Mouse (Mus musculus) hindbrain, embryonic 11.5 days (tissue): Measurements from ENCODE around the gene Slc9a4. TPM values are rescaled to one million over a fixed set of nuclear protein-coding genes. Genes with fewer than 3 reads are reported as not detected.

ENCODE experiments used
- ATAC-seq: fragments of 200-750 bp; cut with Nextera tagmentation; 2 replicates; pipeline ENCODE4 v1.8.0; 2017; ENCODE audit warnings: mild to moderate bottlenecking, moderate TSS enrichment, moderate library complexity; ENCODE audit not compliant: low FRiP score
- DNase-seq: peaks from one replicate; pipeline ENCODE4 v3.0.0-alpha.2; 2015; ENCODE audit warnings: low spot score
- H3K27ac ChIP-seq: fragments of 300-500 bp; sonication (generic); 2 replicates; pipeline ENCODE4 v1.5.1; 2014; ENCODE audit warnings: mild to moderate bottlenecking, low read depth, low read length
- H3K27me3 ChIP-seq: fragments of 300-500 bp; sonication (generic); 2 replicates; pipeline ENCODE4 v1.6.1; 2014; ENCODE audit warnings: mild to moderate bottlenecking, low read length, moderate library complexity, mixed read lengths; ENCODE audit not compliant: control insufficient read depth, insufficient read depth
- H3K36me3 ChIP-seq: fragments of 300-500 bp; sonication (generic); 2 replicates; pipeline ENCODE4 v1.6.1; 2014; ENCODE audit warnings: mild to moderate bottlenecking, low read length, moderate library complexity, mixed read lengths; ENCODE audit not compliant: control insufficient read depth, insufficient read depth
- H3K4me1 ChIP-seq: fragments of 300-500 bp; sonication (generic); replicated peaks from 2 replicates; pipeline ENCODE4 v1.6.1; 2014; ENCODE audit warnings: low read length, mixed read lengths; ENCODE audit not compliant: control insufficient read depth, insufficient read depth
- H3K4me2 ChIP-seq: fragments of 300-500 bp; sonication (generic); replicated peaks from 2 replicates; pipeline ENCODE4 v1.6.1; 2014; ENCODE audit warnings: mild to moderate bottlenecking, low read depth, low read length
- H3K4me3 ChIP-seq: fragments of 300-500 bp; sonication (generic); 2 replicates; pipeline ENCODE4 v1.5.1; 2014; ENCODE audit warnings: low read depth, low read length
- H3K9ac ChIP-seq: fragments of 300-500 bp; sonication (generic); 2 replicates; pipeline ENCODE4 v1.6.1; 2014; ENCODE audit warnings: low read depth, low read length
- H3K9me3 ChIP-seq: fragments of 300-500 bp; sonication (generic); 2 replicates; pipeline ENCODE4 v1.6.1; 2016; ENCODE audit warnings: low read length; ENCODE audit not compliant: control insufficient read depth
- WGBS: fragments of 180-500 bp; shearing (Covaris S2); extraction: QIAGEN DNeasy Blood & Tissue Kit; methylation state at CpG from one replicate; pipeline ENCODE4 v1.1.7; 2014; 5-methylcytosine and 5-hydroxymethylcytosine counted together
- polyA plus RNA-seq: library from polyadenylated mRNA; unstranded; fragments of >200 nt; fragmentation: Nextera tagmentation; extraction: Ambion mirVana; gene quantifications from 2 replicates; pipeline ENCODE4 v1.2.1, GENCODE M21; 2014

Slc9a4 gene
- polyA plus RNA-seq, 1 experiment from 2014 or later = not detected

DNA sequence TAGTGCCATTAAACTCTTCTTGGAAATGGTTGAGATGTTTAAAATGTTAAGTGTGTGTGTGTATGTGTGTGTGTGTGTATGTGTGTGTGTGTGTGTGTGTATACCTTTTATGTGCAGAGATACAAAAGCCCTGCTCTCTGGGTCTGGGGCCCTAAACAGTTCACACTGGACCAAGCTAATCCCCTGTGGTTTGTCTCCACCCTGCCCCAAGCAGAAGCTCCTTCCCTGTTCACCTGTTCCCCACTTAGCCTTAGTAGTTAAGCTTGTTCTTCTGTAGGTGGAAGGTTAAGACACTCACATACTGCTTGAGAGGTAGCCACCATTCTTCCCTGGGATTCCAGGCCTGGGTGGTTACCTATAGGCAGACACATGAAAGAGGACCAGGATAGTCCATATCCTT is 47.1 kb downstream of the Slc9a4 start:
- DNase-seq = no peak
- H3K4me2 ChIP-seq = no peak overlapping the region
- H3K9ac ChIP-seq = no peak overlapping the region
- H3K36me3 ChIP-seq = no peaks in the 10 kb centered on the region
- no peak overlapping the region for H3K4me3 ChIP-seq
- H3K4me1 ChIP-seq = no peaks in the 10 kb centered on the region
- no peaks in the 10 kb centered on the region for H3K27me3 ChIP-seq
- no peak for ATAC-seq
- H3K9me3 ChIP-seq = no peaks in the 10 kb centered on the region
- no peak overlapping the region for H3K27ac ChIP-seq

DNA sequence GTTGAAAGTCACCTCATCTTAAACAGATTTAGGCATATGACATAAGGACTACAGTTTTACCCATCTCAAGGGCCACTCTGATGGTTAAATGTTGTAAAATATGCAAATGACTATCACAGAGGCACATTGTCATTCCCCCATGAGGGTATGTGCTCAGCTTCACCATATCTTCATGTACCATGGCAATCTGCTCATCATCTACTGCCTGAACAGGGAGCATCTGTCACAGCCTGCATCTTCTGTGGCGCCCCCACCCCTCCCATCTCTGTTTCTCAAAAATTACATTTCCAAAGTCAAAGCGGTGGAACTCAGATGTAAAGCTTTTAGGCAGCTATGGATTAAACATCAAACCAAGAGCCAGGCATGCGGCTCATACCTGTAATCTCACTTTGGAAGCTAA is 48.6 kb downstream of the Slc9a4 start:
- Histone ChIP-seq H3K27me3 (no peaks in the 10 kb centered on the region), H3K4me1 (no peaks in the 10 kb centered on the region), H3K9me3 (no peaks in the 10 kb centered on the region), H3K9ac (no peak overlapping the region), H3K4me3 (no peak overlapping the region), H3K4me2 (no peak overlapping the region), H3K27ac (no peak overlapping the region), H3K36me3 (no peaks in the 10 kb centered on the region)
- DNase-seq (no peak), ATAC-seq (no peak)
- WGBS = 89% methylated on average over 3 of the region's 3 CpGs

DNA sequence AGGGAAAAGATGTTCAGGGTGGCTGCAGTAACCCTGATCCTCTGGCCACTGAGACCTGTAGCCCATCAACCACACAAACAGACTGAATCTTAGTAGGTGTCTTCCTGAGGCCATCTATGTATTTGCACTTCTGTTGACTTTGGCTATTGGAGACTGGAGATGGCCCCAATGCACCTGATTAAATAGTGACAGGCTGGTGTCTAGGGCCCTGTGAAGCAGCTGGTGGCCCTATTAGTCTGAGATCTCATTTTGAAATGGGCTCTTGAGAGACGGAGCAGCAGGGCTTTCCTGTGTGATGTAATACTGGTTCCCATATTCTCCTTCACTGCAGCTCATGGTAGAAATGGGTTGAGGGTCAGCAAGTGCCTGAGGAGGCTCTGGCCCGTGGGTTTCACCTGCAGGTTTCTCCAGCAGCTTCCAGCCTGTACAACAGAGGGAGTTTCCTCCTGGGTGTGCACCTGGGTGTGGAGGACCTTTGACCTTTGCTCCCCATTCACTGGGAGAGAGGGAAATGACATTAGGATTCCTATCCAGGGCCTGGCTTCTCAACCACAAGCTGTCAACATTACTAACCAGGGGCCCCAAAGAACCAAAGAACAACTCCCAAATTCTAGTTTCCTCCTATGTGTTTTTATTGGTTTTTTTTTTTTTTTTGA is 52.7 kb downstream of the Slc9a4 start:
- H3K4me3 ChIP-seq = no peak overlapping the region
- no peaks in the 10 kb centered on the region for H3K27me3 ChIP-seq
- no peak overlapping the region for H3K9ac ChIP-seq
- no peak for ATAC-seq
- 66% methylated on average over 2 of the region's 2 CpGs for WGBS
- no peak for DNase-seq
- no peaks in the 10 kb centered on the region for H3K36me3 ChIP-seq
- no peak overlapping the region for H3K27ac ChIP-seq
- H3K9me3 ChIP-seq = no peaks in the 10 kb centered on the region
- no peak overlapping the region for H3K4me2 ChIP-seq
- H3K4me1 ChIP-seq = no peaks in the 10 kb centered on the region

DNA sequence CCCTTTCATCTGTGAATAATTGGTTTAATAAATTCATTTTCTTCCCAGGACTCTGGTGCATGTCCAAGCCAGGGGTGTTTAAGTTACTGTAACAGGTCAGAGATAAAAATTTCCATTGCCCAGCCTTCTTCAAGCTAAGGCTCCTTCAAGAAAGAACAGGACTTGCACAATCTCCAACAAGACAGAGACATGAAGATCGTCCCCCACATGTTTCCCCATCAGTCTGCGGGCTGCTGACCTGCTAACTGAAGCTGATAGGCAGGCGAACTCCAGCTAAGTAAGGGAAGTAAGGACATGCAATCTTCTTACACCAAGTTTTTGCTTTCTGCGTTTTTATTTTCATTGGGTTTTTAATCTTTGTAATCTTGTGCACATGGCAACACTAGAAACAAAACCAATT is 54.7 kb downstream of the Slc9a4 start:
- Histone ChIP-seq H3K9ac (no peak overlapping the region), H3K4me2 (no peak overlapping the region), H3K4me1 (no peaks in the 10 kb centered on the region), H3K36me3 (no peaks in the 10 kb centered on the region), H3K9me3 (no peaks in the 10 kb centered on the region), H3K27me3 (no peaks in the 10 kb centered on the region), H3K27ac (no peak overlapping the region), H3K4me3 (no peak overlapping the region)
- DNase-seq (peak; percentile 7), ATAC-seq (no peak)
- WGBS = 69% methylated on average over 4 of the region's 4 CpGs

DNA sequence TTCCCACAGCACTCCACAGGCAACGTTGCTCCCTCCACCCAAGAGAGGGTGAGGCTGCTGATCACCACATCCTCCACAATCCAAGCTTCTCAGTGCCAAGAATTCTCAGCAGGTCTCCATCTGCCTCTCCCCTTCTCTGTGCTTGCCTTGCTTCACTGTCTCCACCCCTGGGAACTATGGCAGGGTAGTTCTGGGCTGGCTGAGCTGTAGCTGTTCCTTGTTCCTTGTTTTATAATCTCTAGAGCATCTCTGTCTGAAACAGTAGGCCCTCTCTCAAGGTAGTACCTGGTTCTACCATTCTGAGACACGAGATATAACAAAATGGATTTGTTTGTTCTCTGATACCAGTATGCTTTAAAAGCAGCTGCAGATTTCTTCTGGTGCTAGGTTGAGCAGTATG is 68.4 kb downstream of the Slc9a4 start:
- ATAC-seq = no peak
- Histone ChIP-seq H3K4me3 (no peak overlapping the region), H3K36me3 (no peaks in the 10 kb centered on the region), H3K27me3 (no peaks in the 10 kb centered on the region), H3K9me3 (no peaks in the 10 kb centered on the region), H3K4me1 (no peaks in the 10 kb centered on the region), H3K27ac (no peak overlapping the region), H3K4me2 (no peak overlapping the region), H3K9ac (no peak overlapping the region)
- 71% methylated on average over 2 of the region's 2 CpGs for WGBS
- DNase-seq = no peak

DNA sequence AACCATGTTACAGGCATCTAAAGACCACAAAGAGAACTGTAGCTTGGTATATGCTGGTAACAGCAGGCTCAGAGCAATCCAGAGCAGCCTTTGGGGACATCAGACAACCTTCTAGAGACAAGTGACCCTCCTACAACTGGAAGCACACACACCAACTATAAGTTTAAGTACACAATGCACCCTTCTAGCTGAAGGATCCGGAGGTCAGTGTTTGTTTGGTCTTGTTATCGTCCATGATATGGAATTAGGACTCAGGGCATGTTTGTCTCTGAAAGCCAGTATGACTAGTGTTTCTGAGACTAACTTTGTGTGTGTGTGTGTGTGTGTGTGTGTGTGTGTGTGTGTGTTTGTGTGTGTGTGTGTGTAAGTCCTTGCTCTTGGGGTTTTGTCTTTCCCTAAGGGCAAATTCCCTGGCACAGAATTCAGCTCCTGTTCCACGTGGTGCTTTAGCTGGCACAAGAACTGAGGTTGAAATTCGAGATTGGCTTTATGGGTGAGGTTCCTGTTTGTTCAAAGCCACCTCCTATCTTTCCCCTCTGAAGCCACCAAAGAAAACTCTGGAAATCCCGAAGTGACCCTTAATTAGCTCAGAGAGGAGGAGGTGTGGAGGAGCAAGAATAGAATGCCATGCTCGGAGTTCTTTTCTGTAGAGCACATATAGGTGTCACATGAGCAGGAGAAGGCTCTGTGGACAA is 71.1 kb downstream of the Slc9a4 start:
- no peaks in the 10 kb centered on the region for H3K27me3 ChIP-seq
- 79% methylated on average over 6 of the region's 6 CpGs for WGBS
- no peaks in the 10 kb centered on the region for H3K4me1 ChIP-seq
- ATAC-seq = no peak
- H3K9ac ChIP-seq = no peak overlapping the region
- no peaks in the 10 kb centered on the region for H3K9me3 ChIP-seq
- no peak for DNase-seq
- no peak overlapping the region for H3K27ac ChIP-seq
- H3K4me3 ChIP-seq = no peak overlapping the region
- no peak overlapping the region for H3K4me2 ChIP-seq
- no peaks in the 10 kb centered on the region for H3K36me3 ChIP-seq

DNA sequence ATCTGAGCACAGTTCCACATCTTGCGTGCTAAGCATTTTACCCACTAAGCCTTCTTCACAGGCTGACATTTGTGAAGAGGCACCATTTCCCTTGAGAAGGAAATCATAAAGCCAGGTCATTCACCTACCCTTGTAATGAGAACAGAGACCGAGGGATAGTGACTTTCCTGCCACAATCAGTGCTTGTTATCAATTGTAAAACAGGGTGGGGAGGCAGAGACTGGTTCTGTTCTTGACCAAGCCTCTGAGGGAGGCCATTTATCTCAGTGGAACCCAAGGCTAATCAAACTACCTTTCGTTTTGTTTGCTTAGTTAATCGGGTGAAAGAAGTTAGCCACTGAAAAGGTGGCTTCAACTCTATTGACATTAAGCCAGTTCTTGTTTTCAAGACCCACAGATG is 77.2 kb downstream of the Slc9a4 start:
- ATAC-seq (no peak), DNase-seq (no peak)
- Histone ChIP-seq H3K9ac (no peak overlapping the region), H3K27ac (no peak overlapping the region), H3K4me2 (no peak overlapping the region), H3K36me3 (no peaks in the 10 kb centered on the region), H3K4me3 (no peak overlapping the region), H3K4me1 (no peaks in the 10 kb centered on the region), H3K9me3 (no peaks in the 10 kb centered on the region), H3K27me3 (no peaks in the 10 kb centered on the region)
- 84% methylated on average over 4 of the region's 4 CpGs for WGBS

DNA sequence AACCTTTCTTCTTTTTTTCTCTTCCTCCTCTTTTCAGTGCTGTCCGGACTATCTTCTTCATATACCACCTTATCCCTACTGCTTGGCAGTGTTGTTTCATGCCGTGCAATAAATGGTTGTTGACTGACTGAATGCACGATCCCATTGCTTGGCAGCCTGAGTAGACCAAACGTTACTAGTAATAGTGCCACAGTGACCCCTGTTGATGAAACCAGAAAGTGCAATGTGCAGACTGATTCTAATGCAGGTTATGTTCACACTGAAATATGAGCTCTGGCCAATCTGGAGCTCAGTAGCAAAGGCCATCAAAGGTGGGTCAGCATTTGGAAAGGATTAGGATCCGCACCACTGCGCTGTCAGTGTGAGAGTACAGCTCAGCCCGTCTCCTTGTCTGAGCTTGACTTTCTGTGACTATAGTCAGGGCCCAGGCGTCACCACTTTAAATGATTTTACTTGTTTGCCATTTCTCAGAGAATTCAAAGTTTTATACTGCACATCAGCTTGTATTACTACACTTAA is 78.2 kb downstream of the Slc9a4 start:
- Histone ChIP-seq H3K36me3 (no peaks in the 10 kb centered on the region), H3K4me2 (no peak overlapping the region), H3K27me3 (no peaks in the 10 kb centered on the region), H3K9me3 (no peaks in the 10 kb centered on the region), H3K4me3 (no peak overlapping the region), H3K4me1 (no peaks in the 10 kb centered on the region), H3K27ac (no peak overlapping the region), H3K9ac (no peak overlapping the region)
- 49% methylated on average over 8 of the region's 8 CpGs for WGBS
- DNase-seq (peak; percentile 70), ATAC-seq (no peak)

DNA sequence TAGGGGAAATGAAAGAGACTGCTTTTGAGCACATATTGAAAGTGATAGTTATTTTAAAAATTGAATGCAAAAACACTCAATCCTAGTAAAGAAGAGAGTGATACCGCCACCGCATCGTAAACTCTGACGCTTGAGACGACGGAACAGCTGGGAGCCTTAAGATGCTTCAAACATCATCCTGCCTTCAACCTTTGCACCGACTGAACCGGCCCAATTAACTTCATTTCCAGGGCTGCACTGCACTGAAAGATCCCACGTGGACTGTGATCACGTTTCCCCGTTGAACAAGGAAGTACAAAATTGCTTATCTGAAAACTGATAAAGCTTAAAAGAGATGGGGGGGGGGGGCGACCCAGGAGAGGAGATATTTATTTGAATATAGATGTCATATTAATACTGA is 79.1 kb downstream of the Slc9a4 start:
- Histone ChIP-seq H3K4me2 (no peak overlapping the region), H3K27ac (no peak overlapping the region), H3K36me3 (no peaks in the 10 kb centered on the region), H3K9ac (no peak overlapping the region), H3K9me3 (no peaks in the 10 kb centered on the region), H3K4me1 (no peaks in the 10 kb centered on the region), H3K4me3 (no peak overlapping the region), H3K27me3 (no peaks in the 10 kb centered on the region)
- DNase-seq (no peak), ATAC-seq (no peak)
- WGBS = 68% methylated on average over 12 of the region's 12 CpGs
